Mouse (Mus musculus) intestine, embryonic 14.5 days (tissue): ENCODE measurements around the gene Ide. TPM values are rescaled to one million over a fixed set of nuclear protein-coding genes. Genes with fewer than 3 reads are reported as not detected.
A peak's percentile ranks its signal among the peaks of the same experiment; 100 is the strongest.

ENCODE experiments used
- ATAC-seq: fragments of 200-750 bp; cut with Nextera tagmentation; replicated peaks from 2 replicates; pipeline ENCODE4 v1.8.0; 2017; ENCODE audit warnings: low read depth, moderate number of reproducible peaks, moderate TSS enrichment, moderate library complexity; ENCODE audit not compliant: low FRiP score, low TSS enrichment
- DNase-seq: peaks from one replicate; pipeline ENCODE4 v3.0.0-alpha.2; 2018; ENCODE audit warnings: low spot score
- H3K27ac ChIP-seq: fragments of 300-500 bp; sonication (generic); 2 replicates; pipeline ENCODE4 v1.5.1; 2014; ENCODE audit warnings: low read depth, mild to moderate bottlenecking, control low read depth
- H3K27me3 ChIP-seq: fragments of 300-500 bp; sonication (generic); replicated peaks from 2 replicates; pipeline ENCODE4 v1.6.1; 2014; ENCODE audit warnings: low read length, control low read depth; ENCODE audit not compliant: control insufficient read depth, insufficient read depth
- H3K36me3 ChIP-seq: fragments of 300-500 bp; sonication (generic); 2 replicates; pipeline ENCODE4 v1.6.1; 2014; ENCODE audit warnings: low read length, control low read depth; ENCODE audit not compliant: control insufficient read depth, insufficient read depth
- H3K4me1 ChIP-seq: fragments of 300-500 bp; sonication (generic); replicated peaks from 2 replicates; pipeline ENCODE4 v1.6.1; 2014; ENCODE audit warnings: low read length, control low read depth, mixed read lengths; ENCODE audit not compliant: control insufficient read depth, insufficient read depth
- H3K4me2 ChIP-seq: fragments of 300-500 bp; sonication (generic); 2 replicates; pipeline ENCODE4 v1.6.1; 2014; ENCODE audit warnings: low read length
- H3K4me3 ChIP-seq: fragments of 300-500 bp; sonication (generic); 2 replicates; pipeline ENCODE4 v1.5.1; 2014; ENCODE audit warnings: low read depth, low read length, control low read depth, mixed read lengths
- H3K9ac ChIP-seq: fragments of 300-500 bp; sonication (generic); 2 replicates; pipeline ENCODE4 v1.6.1; 2014; ENCODE audit warnings: mild to moderate bottlenecking, low read length
- H3K9me3 ChIP-seq: fragments of 300-500 bp; sonication (generic); 2 replicates; pipeline ENCODE4 v1.6.1; 2016; ENCODE audit warnings: low read length, control low read depth; ENCODE audit not compliant: control insufficient read depth
- WGBS: fragments of 180-500 bp; shearing (Covaris S2); extraction: QIAGEN DNeasy Blood & Tissue Kit; methylation state at CpG from one replicate; pipeline ENCODE4 v1.1.7; 2014; 5-methylcytosine and 5-hydroxymethylcytosine counted together
- polyA plus RNA-seq: library from polyadenylated mRNA; unstranded; fragments of >200 nt; fragmentation: Nextera tagmentation; extraction: Ambion mirVana; gene quantifications from 2 replicates; pipeline ENCODE4 v1.2.1, GENCODE M21; 2014

The Ide gene
- polyA plus RNA-seq, 1 experiment from 2014 or later: 54.1 TPM

GRCm38 (mm10) chr19:37248199-37248598 lies 89.5 kb downstream of the Ide start:
- DNase-seq (no peak), ATAC-seq (no peak)
- Histone ChIP-seq H3K4me1 (no peaks in the 10 kb centered on the region), H3K27me3 (no peaks in the 10 kb centered on the region), H3K9ac (no peak overlapping the region), H3K27ac (no peak overlapping the region), H3K36me3 (no peaks in the 10 kb centered on the region), H3K4me2 (no peak overlapping the region), H3K4me3 (no peak overlapping the region), H3K9me3 (no peaks in the 10 kb centered on the region)
- WGBS: 79% methylated on average over 3 of the region's 3 CpGs

DNA sequence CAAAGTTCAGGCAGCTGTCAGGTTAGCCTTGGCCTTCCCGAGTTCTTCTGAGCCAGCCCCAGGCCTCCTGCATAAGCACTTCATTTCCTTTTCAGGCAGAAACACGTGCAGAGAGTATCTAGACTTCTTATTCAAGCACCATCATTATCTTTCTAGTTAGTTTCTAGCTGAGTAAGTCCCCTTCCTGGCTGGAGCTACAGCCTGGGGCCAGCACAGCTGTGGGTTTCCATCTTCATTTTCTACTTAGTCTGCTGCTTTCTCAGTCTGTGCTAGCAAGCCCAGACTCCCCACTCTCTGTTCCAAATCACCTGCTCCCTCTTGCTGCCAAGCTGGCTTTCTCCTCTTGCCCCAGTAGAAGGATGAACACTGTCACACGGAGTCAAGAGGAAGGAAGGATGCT lies 90.8 kb downstream of the Ide start:
- Histone ChIP-seq H3K9me3 (no peaks in the 10 kb centered on the region), H3K4me3 (no peak overlapping the region), H3K9ac (no peak overlapping the region), H3K4me2 (no peak overlapping the region), H3K36me3 (no peaks in the 10 kb centered on the region), H3K27me3 (no peaks in the 10 kb centered on the region), H3K4me1 (no peaks in the 10 kb centered on the region), H3K27ac (no peak overlapping the region)
- 40% methylated on average over 3 of the region's 3 CpGs for WGBS
- ATAC-seq (no peak), DNase-seq (no peak)

GRCm38 (mm10) chr19:37242707-37243106 lies 94.9 kb downstream of the Ide start:
- Histone ChIP-seq H3K27me3 (0 out of 2 replicates have a peak, but pooled peaks cover 1% of the 10 kb centered on the region), H3K4me1 (no peaks in the 10 kb centered on the region), H3K27ac (no peak overlapping the region), H3K9ac (no peak overlapping the region), H3K36me3 (no peaks in the 10 kb centered on the region), H3K4me2 (no peak overlapping the region), H3K4me3 (no peak overlapping the region), H3K9me3 (no peaks in the 10 kb centered on the region)
- ATAC-seq (no peak), DNase-seq (no peak)
- 26% methylated on average over 2 of the region's 2 CpGs for WGBS

GRCm38 (mm10) chr19:37241201-37241600 lies 96.5 kb downstream of the Ide start:
- H3K9ac ChIP-seq: no peak overlapping the region
- no peak overlapping the region for H3K27ac ChIP-seq
- no peaks in the 10 kb centered on the region for H3K36me3 ChIP-seq
- H3K4me1 ChIP-seq: no peaks in the 10 kb centered on the region
- no peaks in the 10 kb centered on the region for H3K9me3 ChIP-seq
- WGBS: 72% methylated on average over 5 of the region's 5 CpGs
- H3K4me3 ChIP-seq: no peak overlapping the region
- no peak for ATAC-seq
- H3K4me2 ChIP-seq: no peak overlapping the region
- H3K27me3 ChIP-seq: peaks cover 5% of the 10 kb centered on the region; the same call in 1 of the 2 replicates
- no peak for DNase-seq

DNA sequence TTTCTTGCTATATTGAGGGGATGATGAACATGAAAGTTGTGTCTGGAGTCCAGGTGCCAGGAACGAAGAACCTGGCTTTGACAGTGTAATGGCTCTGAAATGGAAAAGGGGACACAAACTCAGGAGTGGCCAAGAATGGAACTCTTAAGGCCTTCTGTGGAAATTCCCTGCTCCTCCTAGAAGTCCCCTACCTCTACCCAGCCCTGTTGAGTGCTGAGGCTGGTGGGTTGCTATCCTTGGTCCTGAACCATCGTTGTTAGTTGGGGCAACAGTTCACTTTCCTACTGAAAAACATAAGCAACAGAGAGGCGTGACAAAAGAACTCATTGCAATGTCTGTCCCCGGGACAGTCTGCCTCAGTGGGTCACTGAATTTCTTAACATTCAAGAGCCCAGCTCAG lies 98.6 kb downstream of the Ide start:
- WGBS: 16% methylated on average over 4 of the region's 4 CpGs
- no peak overlapping the region for H3K4me2 ChIP-seq
- H3K4me3 ChIP-seq: no peak overlapping the region
- H3K4me1 ChIP-seq: no peaks in the 10 kb centered on the region
- H3K9ac ChIP-seq: no peak overlapping the region
- ATAC-seq (no peak), DNase-seq (peak; percentile 77)
- H3K27me3 ChIP-seq: peaks cover 23% of the 10 kb centered on the region
- no peaks in the 10 kb centered on the region for H3K36me3 ChIP-seq
- H3K27ac ChIP-seq: no peak overlapping the region
- H3K9me3 ChIP-seq: no peaks in the 10 kb centered on the region

GRCm38 (mm10) chr19:37238651-37239050 lies 99.0 kb downstream of the Ide start:
- Histone ChIP-seq H3K9me3 (no peaks in the 10 kb centered on the region), H3K4me3 (no peak overlapping the region), H3K27me3 (peaks cover 28% of the 10 kb centered on the region), H3K4me1 (no peaks in the 10 kb centered on the region), H3K9ac (no peak overlapping the region), H3K36me3 (no peaks in the 10 kb centered on the region), H3K4me2 (no peak overlapping the region), H3K27ac (no peak overlapping the region)
- DNase-seq (no peak), ATAC-seq (no peak)
- WGBS: 23% methylated on average over 7 of the region's 7 CpGs

- no peak overlapping the region for H3K4me3 ChIP-seq
- no peaks in the 10 kb centered on the region for H3K36me3 ChIP-seq
- no peaks in the 10 kb centered on the region for H3K9me3 ChIP-seq
- 9% methylated on average over 15 of the region's 15 CpGs for WGBS
- no peak overlapping the region for H3K9ac ChIP-seq
- ATAC-seq (no peak), DNase-seq (no peak)
- H3K27ac ChIP-seq: no peak overlapping the region
- peaks cover 33% of the 10 kb centered on the region for H3K27me3 ChIP-seq
- no peak overlapping the region for H3K4me2 ChIP-seq
- H3K4me1 ChIP-seq: no peaks in the 10 kb centered on the region
These were observed 99.8 kb downstream of the Ide start for GRCm38 (mm10) chr19:37237712-37238437.

DNA sequence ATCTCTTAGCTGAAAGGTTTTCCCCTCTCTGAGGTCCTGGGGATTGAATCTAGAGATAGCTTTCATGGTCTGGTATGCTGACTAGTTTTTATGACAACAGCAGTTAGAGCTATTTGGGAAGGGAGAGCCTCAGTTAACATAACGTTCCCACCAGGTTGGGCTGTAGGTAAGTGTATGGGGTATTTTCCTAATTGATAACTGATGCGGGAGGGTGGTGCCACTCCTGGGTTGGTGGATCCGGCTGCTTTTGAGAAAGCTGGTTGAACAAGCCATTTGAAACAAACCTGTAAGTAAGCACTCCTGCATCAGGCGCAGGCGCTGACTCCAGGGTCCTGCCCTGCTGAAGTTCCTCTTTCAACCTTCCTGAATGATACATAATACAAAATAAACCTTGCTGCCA lies 100.3 kb downstream of the Ide start:
- Histone ChIP-seq H3K4me2 (no peak overlapping the region), H3K27ac (no peak overlapping the region), H3K4me1 (no peaks in the 10 kb centered on the region), H3K27me3 (peaks cover 33% of the 10 kb centered on the region), H3K4me3 (no peak overlapping the region), H3K36me3 (no peaks in the 10 kb centered on the region), H3K9me3 (no peaks in the 10 kb centered on the region), H3K9ac (no peak overlapping the region)
- DNase-seq (no peak), ATAC-seq (no peak)
- 55% methylated on average over 5 of the region's 5 CpGs for WGBS

DNA sequence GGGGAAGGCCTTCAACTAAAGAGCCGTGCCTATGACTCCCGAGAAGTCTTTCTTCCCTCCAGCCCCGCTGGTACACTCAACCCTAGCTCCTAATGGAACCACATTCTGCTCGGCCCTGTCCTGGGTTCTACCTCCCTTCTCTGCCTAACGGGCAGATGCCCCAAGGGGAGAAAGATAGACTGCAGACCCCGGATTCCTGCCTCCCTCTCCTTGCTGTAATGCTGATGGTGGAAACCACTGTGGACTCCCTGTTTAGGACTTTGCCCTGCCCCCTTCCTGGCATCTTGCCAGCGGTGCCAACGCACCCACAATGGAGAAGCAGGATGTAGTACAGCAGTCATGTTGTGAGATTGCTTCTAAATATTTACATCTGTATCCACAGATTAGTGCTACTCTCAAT lies 101.8 kb downstream of the Ide start:
- Histone ChIP-seq H3K36me3 (no peaks in the 10 kb centered on the region), H3K4me2 (no peak overlapping the region), H3K4me3 (no peak overlapping the region), H3K4me1 (no peaks in the 10 kb centered on the region), H3K27ac (no peak overlapping the region), H3K27me3 (peaks cover 33% of the 10 kb centered on the region), H3K9me3 (no peaks in the 10 kb centered on the region), H3K9ac (no peak overlapping the region)
- no peak for DNase-seq
- no peak for ATAC-seq
- WGBS: 55% methylated on average over 8 of the region's 8 CpGs
